10 mouse cellular contexts compared by ENCODE assay signal in the genomic region with DNA sequence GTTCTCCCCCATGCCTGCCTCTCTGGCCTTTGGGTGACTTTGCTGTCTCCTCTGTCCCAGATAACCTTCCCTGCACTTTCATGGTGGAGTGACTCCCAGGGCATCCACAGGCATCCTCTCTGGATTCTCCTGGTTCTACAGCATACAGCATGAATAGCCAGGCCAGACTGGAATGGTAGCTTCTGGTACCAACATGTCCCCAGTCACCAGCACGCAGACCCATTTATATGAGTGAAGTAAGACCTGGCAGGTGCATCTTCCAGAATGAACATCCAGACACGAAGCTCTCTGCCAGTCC. TPM values are rescaled to one million over a fixed set of nuclear protein-coding genes. Genes with fewer than 3 reads are reported as not detected.
DNase-seq lines count a peak whose midpoint lies in the region; ATAC-seq lines count a peak whose summit lies in the region.
"Had no signal": no experiment of that assay in that cellular context is flagged by ENCODE, and none has a peak within 500 bp of the region (broad histone marks: within the 10 kb centered on the region; RNA-seq: fewer than 3 reads in every experiment).

No protein-coding gene starts in this region.

- no peak for ATAC-seq in kidney, embryonic 15.5 days (replicated peaks; ENCODE audit: low FRiP score)
- no peak for ATAC-seq in embryonic facial prominence, embryonic 13.5 days (ENCODE audit: insufficient number of reproducible peaks, insufficient read depth, low FRiP score, low TSS enrichment, low read depth)
- ATAC-seq in hindbrain, embryonic 15.5 days (ENCODE audit: low FRiP score, low read depth) = no peak
- ATAC-seq in neural tube, embryonic 13.5 days (ENCODE audit: low read depth) = no peak

- H3K9ac ChIP-seq in kidney, embryonic 15.5 days = no peak overlapping the region
- H3K9ac ChIP-seq in embryonic facial prominence, embryonic 13.5 days = 0 out of 2 replicates have a peak overlapping the region, but pooled peaks have one; percentile 11
- H3K9ac ChIP-seq in hindbrain, embryonic 15.5 days = peak overlapping the region; percentile 21; the same call in 1 of the 2 replicates
- peak overlapping the region; percentile 54 for H3K9ac ChIP-seq in neural tube, embryonic 13.5 days

- no peak overlapping the region for H3K27ac ChIP-seq in kidney, embryonic 15.5 days
- no peak overlapping the region; the same call in 1 of the 2 replicates for H3K27ac ChIP-seq in embryonic facial prominence, embryonic 13.5 days
- peak overlapping the region; percentile 47 for H3K27ac ChIP-seq in hindbrain, embryonic 15.5 days (replicated peaks)
- no peak overlapping the region; the same call in 1 of the 2 replicates for H3K27ac ChIP-seq in neural tube, embryonic 13.5 days (replicated peaks)

- no peak for DNase-seq in kidney, adult 9 months
- no peak for DNase-seq in testis, postnatal 14 days (ENCODE audit: low spot score)
- DNase-seq in adrenal gland, adult 2 months = no peak
- DNase-seq in left cerebral cortex, adult 18-20 months (ENCODE audit: low spot score in 2 of 2) = no peak
- DNase-seq: lung, postnatal 36 days had no signal

- H3K4me1 ChIP-seq in kidney, embryonic 15.5 days = peaks cover 59% of the 10 kb centered on the region
- peaks cover 47% of the 10 kb centered on the region for H3K4me1 ChIP-seq in embryonic facial prominence, embryonic 13.5 days
- H3K4me1 ChIP-seq in hindbrain, embryonic 15.5 days (replicated peaks) = peaks cover 52% of the 10 kb centered on the region
- peaks cover 56% of the 10 kb centered on the region for H3K4me1 ChIP-seq in neural tube, embryonic 13.5 days (replicated peaks)

- no peaks in the 10 kb centered on the region for H3K9me3 ChIP-seq in kidney, embryonic 15.5 days (replicated peaks)
- H3K9me3 ChIP-seq in embryonic facial prominence, embryonic 13.5 days = no peaks in the 10 kb centered on the region
- no peaks in the 10 kb centered on the region for H3K9me3 ChIP-seq in hindbrain, embryonic 15.5 days
- H3K9me3 ChIP-seq in neural tube, embryonic 13.5 days = no peaks in the 10 kb centered on the region

- peak overlapping the region; percentile 70 for H3K4me2 ChIP-seq in kidney, embryonic 15.5 days
- H3K4me2 ChIP-seq in embryonic facial prominence, embryonic 13.5 days = peak overlapping the region; percentile 71
- peak overlapping the region; percentile 71 for H3K4me2 ChIP-seq in hindbrain, embryonic 15.5 days
- H3K4me2 ChIP-seq in neural tube, embryonic 13.5 days = peak overlapping the region; percentile 65

- H3K4me3 ChIP-seq in kidney, embryonic 15.5 days (replicated peaks) = peak overlapping the region; percentile 57; the same call in 1 of the 2 replicates
- H3K4me3 ChIP-seq in embryonic facial prominence, embryonic 13.5 days = no peak overlapping the region
- H3K4me3 ChIP-seq in hindbrain, embryonic 15.5 days = peak overlapping the region; percentile 87
- peak overlapping the region; percentile 91 for H3K4me3 ChIP-seq in neural tube, embryonic 13.5 days

- peaks cover 6% of the 10 kb centered on the region; the same call in 1 of the 2 replicates for H3K36me3 ChIP-seq in kidney, embryonic 15.5 days
- peaks cover 16% of the 10 kb centered on the region for H3K36me3 ChIP-seq in embryonic facial prominence, embryonic 13.5 days
- H3K36me3 ChIP-seq in hindbrain, embryonic 15.5 days = no peaks in the 10 kb centered on the region
- H3K36me3 ChIP-seq in neural tube, embryonic 13.5 days = peaks cover 15% of the 10 kb centered on the region
- H3K36me3 ChIP-seq: G1E had no signal

- 77% methylated on average over 2 of the region's 2 CpGs for WGBS in kidney, embryonic 15.5 days
- 72% methylated on average over 2 of the region's 2 CpGs for WGBS in embryonic facial prominence, embryonic 13.5 days
- WGBS in hindbrain, embryonic 15.5 days = 48% methylated on average over 2 of the region's 2 CpGs
- WGBS in neural tube, embryonic 13.5 days = 63% methylated on average over 2 of the region's 2 CpGs

- no peaks in the 10 kb centered on the region for H3K27me3 ChIP-seq in kidney, embryonic 15.5 days
- H3K27me3 ChIP-seq in embryonic facial prominence, embryonic 13.5 days = no peaks in the 10 kb centered on the region
- no peaks in the 10 kb centered on the region for H3K27me3 ChIP-seq in hindbrain, embryonic 15.5 days
- H3K27me3 ChIP-seq in neural tube, embryonic 13.5 days = no peaks in the 10 kb centered on the region

RNA-seq across cellular contexts. Expression of gene Dennd2a, which starts 2.1 kb away (rescaled TPM):
- polyA plus RNA-seq in kidney, embryonic 15.5 days (2015; fragmentation: Nextera tagmentation; extraction: Ambion mirVana) = 23.5 and 24.0 TPM in 2 replicates
- polyA plus RNA-seq in embryonic facial prominence, embryonic 13.5 days (2015; fragmentation: Nextera tagmentation; extraction: Ambion mirVana) = 18.0 and 21.2 TPM in 2 replicates
- polyA plus RNA-seq in hindbrain, embryonic 15.5 days (2015; fragmentation: Nextera tagmentation; extraction: Ambion mirVana) = 18.7 and 25.1 TPM in 2 replicates
- 25.8 and 26.1 TPM in 2 replicates for polyA plus RNA-seq in neural tube, embryonic 13.5 days (2015; fragmentation: Nextera tagmentation; extraction: Ambion mirVana)
- 10 to 100 TPM in 1 of 2 experiments, 1 to 10 TPM in 1; 7.5 to 14.6 TPM for total RNA-seq in adrenal gland, adult 2 months (2021)
- 6.0 and 9.0 TPM in 2 replicates for polyA plus RNA-seq in adrenal gland, adult 2 months (2012; rRNA removed)
- 10 to 100 TPM; 25.6 to 26.8 TPM for total RNA-seq in left cerebral cortex, adult 18-20 months (2021)
- polyA plus RNA-seq: G1E had no signal

RNA-seq across cellular contexts. Expression of gene Adck2, which starts 18.1 kb away (rescaled TPM):
- 27.4 TPM in 2 replicates for polyA plus RNA-seq in kidney, embryonic 15.5 days (2015; fragmentation: Nextera tagmentation; extraction: Ambion mirVana)
- 40.6 and 42.3 TPM in 2 replicates for polyA plus RNA-seq in embryonic facial prominence, embryonic 13.5 days (2015; fragmentation: Nextera tagmentation; extraction: Ambion mirVana)
- 41.3 and 47.1 TPM in 2 replicates for polyA plus RNA-seq in hindbrain, embryonic 15.5 days (2015; fragmentation: Nextera tagmentation; extraction: Ambion mirVana)
- 39.5 and 41.7 TPM in 2 replicates for polyA plus RNA-seq in neural tube, embryonic 13.5 days (2015; fragmentation: Nextera tagmentation; extraction: Ambion mirVana)
- total RNA-seq in adrenal gland, adult 2 months (2021) = 10 to 100 TPM; 20.4 to 27.3 TPM
- polyA plus RNA-seq in adrenal gland, adult 2 months (2012; rRNA removed) = 18.7 and 20.7 TPM in 2 replicates
- 10 to 100 TPM; 30.7 to 35.1 TPM for total RNA-seq in left cerebral cortex, adult 18-20 months (2021)

RNA-seq across cellular contexts. Expression of gene Gm42420, which starts 30.0 kb away (rescaled TPM):
- polyA plus RNA-seq in kidney, embryonic 15.5 days (2015; fragmentation: Nextera tagmentation; extraction: Ambion mirVana) = 2.2 TPM in 1 of 2 replicates, not detected in the other
- 1.7 TPM in 1 of 2 replicates, not detected in the other for polyA plus RNA-seq in embryonic facial prominence, embryonic 13.5 days (2015; fragmentation: Nextera tagmentation; extraction: Ambion mirVana)
- polyA plus RNA-seq in hindbrain, embryonic 15.5 days (2015; fragmentation: Nextera tagmentation; extraction: Ambion mirVana) = 0.59 and 3.5 TPM in 2 replicates
- not detected in 2 replicates for polyA plus RNA-seq in neural tube, embryonic 13.5 days (2015; fragmentation: Nextera tagmentation; extraction: Ambion mirVana)
- total RNA-seq in adrenal gland, adult 2 months (2021) = not detected
- 0.52 and 0.54 TPM in 2 replicates for polyA plus RNA-seq in adrenal gland, adult 2 months (2012; rRNA removed)
- 1 to 10 TPM in 1 of 2 experiments, not detected in 1; 1.1 TPM for total RNA-seq in left cerebral cortex, adult 18-20 months (2021)
- polyA plus RNA-seq: G1E had no signal

RNA-seq across cellular contexts. Expression of gene Ndufb2, which starts 36.8 kb away (rescaled TPM):
- 347 and 379 TPM in 2 replicates for polyA plus RNA-seq in kidney, embryonic 15.5 days (2015; fragmentation: Nextera tagmentation; extraction: Ambion mirVana)
- polyA plus RNA-seq in embryonic facial prominence, embryonic 13.5 days (2015; fragmentation: Nextera tagmentation; extraction: Ambion mirVana) = 330 and 353 TPM in 2 replicates
- 499 and 517 TPM in 2 replicates for polyA plus RNA-seq in hindbrain, embryonic 15.5 days (2015; fragmentation: Nextera tagmentation; extraction: Ambion mirVana)
- 393 and 454 TPM in 2 replicates for polyA plus RNA-seq in neural tube, embryonic 13.5 days (2015; fragmentation: Nextera tagmentation; extraction: Ambion mirVana)
- 100 to 1,000 TPM; 137 to 247 TPM for total RNA-seq in adrenal gland, adult 2 months (2021)
- polyA plus RNA-seq in adrenal gland, adult 2 months (2012; rRNA removed) = 964 and 1,102 TPM in 2 replicates
- 100 to 1,000 TPM; 173 to 197 TPM for total RNA-seq in left cerebral cortex, adult 18-20 months (2021)
